Mouse (Mus musculus) retina, adult 2 months (tissue): ENCODE results near the gene Srr.

ENCODE experiments used
- DNase-seq: peaks from one replicate; pipeline ENCODE4 v3.0.0-alpha.2; 2012; ENCODE audit warnings: low read depth, low spot score

The Srr gene

GRCm38 (mm10) chr11:74863471-74863870 lies 62.3 kb downstream of the Srr start:
- no peak for DNase-seq

- no peak for DNase-seq
Measured at GRCm38 (mm10) chr11:74862129-74862528, 63.6 kb downstream of the Srr start.

GRCm38 (mm10) chr11:74857756-74858155 lies 68.0 kb downstream of the Srr start:
- DNase-seq = no peak
